Mouse (Mus musculus): Measurements from ENCODE around the gene Garem2. TPM values are rescaled to one million over a fixed set of nuclear protein-coding genes. Genes with fewer than 3 reads are reported as not detected.

Gene Garem2
- total RNA-seq, 1 experiment, result 1.7 TPM

DNA sequence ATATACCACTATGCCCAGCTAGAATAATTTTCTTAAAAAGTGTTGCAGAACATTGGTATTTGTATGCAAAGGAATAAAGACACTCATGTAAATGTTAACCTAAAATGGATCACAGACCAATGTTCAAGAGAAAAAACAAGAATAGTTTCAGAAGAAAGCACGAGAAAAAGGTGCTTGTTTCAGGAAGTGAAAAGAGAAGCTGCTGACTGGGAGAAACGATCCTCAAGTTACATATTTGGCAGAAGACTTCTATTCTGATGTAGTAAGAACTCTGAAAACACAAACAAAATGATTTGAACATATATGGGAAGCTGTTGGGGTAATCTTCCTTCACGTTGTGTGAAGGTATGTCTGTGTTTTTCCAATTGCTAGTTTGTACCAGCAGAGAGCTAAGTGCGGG is 33.2 kb downstream of the Garem2 start:
- H3K27ac ChIP-seq (ENCODE audit: insufficient read depth, low read depth, low read length, poor library complexity, severe bottlenecking), result no peak overlapping the region
- H3K9me3 ChIP-seq (ENCODE audit: control insufficient read depth, insufficient read depth, low read depth, low read length), result no peaks in the 10 kb centered on the region
- in situ Hi-C loops (cut with MboI; ENCODE audit: low sequenced_read_pairs in 2 of 2, unreplicated experiment in 2 of 2), result no loop called here
- no peak for DNase-seq (ENCODE audit: low read depth, low spot score)
- H3K9ac ChIP-seq (ENCODE audit: insufficient read depth, low read depth, low read length, poor library complexity, severe bottlenecking), result no peak overlapping the region
- H3K4me1 ChIP-seq (ENCODE audit: control insufficient read depth in 2 of 2, insufficient read depth in 2 of 2, low read length in 2 of 2, poor library complexity in 1 of 2), result no peaks in the 10 kb centered on the region
- no peak for TF ChIP-seq MAFK (IDR thresholded peaks at IDR 0.05; ENCODE audit: insufficient read depth, low read depth, low read length)
- no peak for TF ChIP-seq ZC3H11A (IDR thresholded peaks at IDR 0.05; ENCODE audit: borderline replicate concordance, low read depth, low read length)
- TF ChIP-seq CHD2 (IDR thresholded peaks at IDR 0.05; ENCODE audit: low read depth, low read length), result no peak
- TF ChIP-seq ZNF384 (IDR thresholded peaks at IDR 0.05; ENCODE audit: low read depth, low read length), result no peak
- no peak for TF ChIP-seq HCFC1 (IDR thresholded peaks at IDR 0.05; ENCODE audit: borderline replicate concordance, insufficient read depth, low read length)
- no peak overlapping the region for H3K4me3 ChIP-seq (ENCODE audit: insufficient read depth in 1 of 2, low read depth in 1 of 2, low read length in 2 of 2, poor library complexity in 1 of 2, severe bottlenecking in 1 of 2)
- peaks cover 5% of the 10 kb centered on the region for H3K36me3 ChIP-seq (ENCODE audit: control insufficient read depth, insufficient read depth, low read length, poor library complexity, severe bottlenecking)

GRCm38 (mm10) chr5:30146526-30146925 is 41.6 kb downstream of the Garem2 start:
- in situ Hi-C loops (cut with MboI; ENCODE audit: low sequenced_read_pairs in 2 of 2, unreplicated experiment in 2 of 2), result no loop called here
- H3K4me1 ChIP-seq (ENCODE audit: control insufficient read depth in 2 of 2, insufficient read depth in 2 of 2, low read length in 2 of 2, poor library complexity in 1 of 2), result no peaks in the 10 kb centered on the region
- no peak overlapping the region for H3K9ac ChIP-seq (ENCODE audit: insufficient read depth, low read depth, low read length, poor library complexity, severe bottlenecking)
- H3K36me3 ChIP-seq (ENCODE audit: control insufficient read depth, insufficient read depth, low read length, poor library complexity, severe bottlenecking), result peaks cover 4% of the 10 kb centered on the region; the same call in 1 of the 2 replicates
- TF ChIP-seq ZNF384 (IDR thresholded peaks at IDR 0.05; ENCODE audit: low read depth, low read length) (no peak), HCFC1 (IDR thresholded peaks at IDR 0.05; ENCODE audit: borderline replicate concordance, insufficient read depth, low read length) (no peak), CHD2 (IDR thresholded peaks at IDR 0.05; ENCODE audit: low read depth, low read length) (no peak), ZC3H11A (IDR thresholded peaks at IDR 0.05; ENCODE audit: borderline replicate concordance, low read depth, low read length) (no peak), MAFK (IDR thresholded peaks at IDR 0.05; ENCODE audit: insufficient read depth, low read depth, low read length) (no peak)
- DNase-seq (ENCODE audit: low read depth, low spot score), result no peak
- no peak overlapping the region for H3K27ac ChIP-seq (ENCODE audit: insufficient read depth, low read depth, low read length, poor library complexity, severe bottlenecking)
- H3K9me3 ChIP-seq (ENCODE audit: control insufficient read depth, insufficient read depth, low read depth, low read length), result no peaks in the 10 kb centered on the region
- H3K4me3 ChIP-seq (ENCODE audit: insufficient read depth in 1 of 2, low read depth in 1 of 2, low read length in 2 of 2, poor library complexity in 1 of 2, severe bottlenecking in 1 of 2), result no peak overlapping the region

DNA sequence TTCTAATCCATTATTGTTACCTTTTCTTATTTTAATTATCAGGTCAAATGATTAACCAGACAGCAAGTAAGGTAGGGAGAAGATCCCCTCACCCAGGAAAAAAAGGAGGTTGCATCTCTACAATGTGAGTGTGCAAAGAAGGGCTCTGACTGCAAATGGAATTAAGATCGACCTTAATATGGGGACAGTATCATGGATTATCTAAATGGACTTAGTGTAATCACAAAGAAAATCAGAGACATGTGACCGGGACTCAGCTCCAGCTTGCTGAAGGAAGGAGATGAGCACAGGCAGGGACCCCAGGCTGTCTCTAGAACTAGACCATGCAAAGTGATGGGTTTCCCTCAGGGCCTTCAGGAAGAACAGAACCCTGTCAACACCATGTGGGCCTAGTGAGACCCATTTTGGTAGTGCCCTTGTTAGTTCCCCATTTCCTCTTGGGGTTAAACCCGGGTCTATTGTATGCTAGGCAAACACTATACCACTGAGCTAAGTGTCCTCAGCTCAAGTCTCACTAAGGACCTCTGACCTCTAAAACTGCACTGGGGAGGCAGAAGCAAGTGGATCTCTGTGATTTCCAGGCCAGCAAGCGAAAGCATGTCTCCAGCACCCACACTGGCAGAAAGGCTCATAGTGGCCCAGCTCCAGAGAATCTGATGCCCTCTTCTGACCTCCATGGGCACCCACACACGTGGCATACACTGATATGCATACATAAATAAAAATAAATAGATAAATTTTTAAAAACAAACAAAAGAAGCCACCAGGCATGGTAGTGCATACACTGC is 43.4 kb downstream of the Garem2 start:
- Histone ChIP-seq H3K27ac (ENCODE audit: insufficient read depth, low read depth, low read length, poor library complexity, severe bottlenecking) (no peak overlapping the region), H3K9ac (ENCODE audit: insufficient read depth, low read depth, low read length, poor library complexity, severe bottlenecking) (no peak overlapping the region), H3K4me3 (ENCODE audit: insufficient read depth in 1 of 2, low read depth in 1 of 2, low read length in 2 of 2, poor library complexity in 1 of 2, severe bottlenecking in 1 of 2) (no peak overlapping the region), H3K4me1 (ENCODE audit: control insufficient read depth in 2 of 2, insufficient read depth in 2 of 2, low read length in 2 of 2, poor library complexity in 1 of 2) (no peaks in the 10 kb centered on the region), H3K36me3 (ENCODE audit: control insufficient read depth, insufficient read depth, low read length, poor library complexity, severe bottlenecking) (peaks cover 4% of the 10 kb centered on the region; the same call in 1 of the 2 replicates), H3K9me3 (ENCODE audit: control insufficient read depth, insufficient read depth, low read depth, low read length) (no peaks in the 10 kb centered on the region)
- no peak for TF ChIP-seq MAFK (IDR thresholded peaks at IDR 0.05; ENCODE audit: insufficient read depth, low read depth, low read length)
- no peak for TF ChIP-seq HCFC1 (IDR thresholded peaks at IDR 0.05; ENCODE audit: borderline replicate concordance, insufficient read depth, low read length)
- no peak for TF ChIP-seq ZC3H11A (IDR thresholded peaks at IDR 0.05; ENCODE audit: borderline replicate concordance, low read depth, low read length)
- TF ChIP-seq CHD2 (IDR thresholded peaks at IDR 0.05; ENCODE audit: low read depth, low read length), result no peak
- no peak for TF ChIP-seq ZNF384 (IDR thresholded peaks at IDR 0.05; ENCODE audit: low read depth, low read length)
- no peak for DNase-seq (ENCODE audit: low read depth, low spot score)
- in situ Hi-C loops (cut with MboI; ENCODE audit: low sequenced_read_pairs in 2 of 2, unreplicated experiment in 2 of 2), result no loop called here

GRCm38 (mm10) chr5:30152007-30152406 is 47.0 kb downstream of the Garem2 start:
- in situ Hi-C loops (cut with MboI; ENCODE audit: low sequenced_read_pairs in 2 of 2, unreplicated experiment in 2 of 2), result no loop called here
- H3K9me3 ChIP-seq (ENCODE audit: control insufficient read depth, insufficient read depth, low read depth, low read length), result no peaks in the 10 kb centered on the region
- peaks cover 0 to 2% of the 10 kb centered on the region in 2 experiments; a peak in 2 of 4 replicates for H3K4me1 ChIP-seq (ENCODE audit: control insufficient read depth in 2 of 2, insufficient read depth in 2 of 2, low read length in 2 of 2, poor library complexity in 1 of 2)
- H3K4me3 ChIP-seq (ENCODE audit: insufficient read depth in 1 of 2, low read depth in 1 of 2, low read length in 2 of 2, poor library complexity in 1 of 2, severe bottlenecking in 1 of 2), result no peak overlapping the region
- H3K27ac ChIP-seq (ENCODE audit: insufficient read depth, low read depth, low read length, poor library complexity, severe bottlenecking), result no peak overlapping the region
- H3K9ac ChIP-seq (ENCODE audit: insufficient read depth, low read depth, low read length, poor library complexity, severe bottlenecking), result no peak overlapping the region
- H3K36me3 ChIP-seq (ENCODE audit: control insufficient read depth, insufficient read depth, low read length, poor library complexity, severe bottlenecking), result no peaks in the 10 kb centered on the region
- DNase-seq (ENCODE audit: low read depth, low spot score), result no peak
- no peak for TF ChIP-seq MAFK (IDR thresholded peaks at IDR 0.05; ENCODE audit: insufficient read depth, low read depth, low read length)
- TF ChIP-seq CHD2 (IDR thresholded peaks at IDR 0.05; ENCODE audit: low read depth, low read length), result no peak
- no peak for TF ChIP-seq HCFC1 (IDR thresholded peaks at IDR 0.05; ENCODE audit: borderline replicate concordance, insufficient read depth, low read length)
- no peak for TF ChIP-seq ZC3H11A (IDR thresholded peaks at IDR 0.05; ENCODE audit: borderline replicate concordance, low read depth, low read length)
- no peak for TF ChIP-seq ZNF384 (IDR thresholded peaks at IDR 0.05; ENCODE audit: low read depth, low read length)
